Mouse (Mus musculus): ENCODE measurements around the gene Rwdd1. TPM values are rescaled to one million over a fixed set of nuclear protein-coding genes. Genes with fewer than 3 reads are reported as not detected.

Gene Rwdd1
- total RNA-seq, 2 experiments from 2014 or later: 169 to 183 TPM

Other genes with a start within 250 kb of the Rwdd1 start
- gene Sult3a2, start 232.9 kb downstream of the Rwdd1 start, total RNA-seq (2014; fragmentation: Nextera tagmentation): not detected in 2 replicates
- not detected in 2 replicates for gene Sult3a2, start 232.9 kb downstream of the Rwdd1 start, total RNA-seq (2017)
- not detected in 2 replicates for gene Sult3a1, start 161.9 kb downstream of the Rwdd1 start, total RNA-seq (2014; fragmentation: Nextera tagmentation)
- gene Sult3a1, start 161.9 kb downstream of the Rwdd1 start, total RNA-seq (2017): not detected in 2 replicates
- not detected in 2 replicates for gene Rsph4a, start 114.5 kb downstream of the Rwdd1 start, total RNA-seq (2014; fragmentation: Nextera tagmentation)
- gene Rsph4a, start 114.5 kb downstream of the Rwdd1 start, total RNA-seq (2017): not detected in 2 replicates
- gene Zup1, start 68.4 kb downstream of the Rwdd1 start, total RNA-seq (2014; fragmentation: Nextera tagmentation): 43.0 and 45.3 TPM in 2 replicates
- gene Zup1, start 68.4 kb downstream of the Rwdd1 start, total RNA-seq (2017): 28.9 and 43.7 TPM in 2 replicates
- not detected in 2 replicates for gene Trappc3l, start 18.0 kb upstream of the Rwdd1 start, total RNA-seq (2014; fragmentation: Nextera tagmentation)
- not detected in 2 replicates for gene Trappc3l, start 18.0 kb upstream of the Rwdd1 start, total RNA-seq (2017)
- not detected in 2 replicates for gene Calhm4, start 24.7 kb upstream of the Rwdd1 start, total RNA-seq (2014; fragmentation: Nextera tagmentation)
- not detected in 2 replicates for gene Calhm4, start 24.7 kb upstream of the Rwdd1 start, total RNA-seq (2017)
- gene Calhm5, start 76.9 kb upstream of the Rwdd1 start, total RNA-seq (2014; fragmentation: Nextera tagmentation): not detected in 2 replicates
- gene Calhm5, start 76.9 kb upstream of the Rwdd1 start, total RNA-seq (2017): not detected in 2 replicates
- 0.79 and 0.94 TPM in 2 replicates for gene Calhm6, start 108.4 kb upstream of the Rwdd1 start, total RNA-seq (2014; fragmentation: Nextera tagmentation)
- 4.5 TPM in 1 of 2 replicates, not detected in the other for gene Calhm6, start 108.4 kb upstream of the Rwdd1 start, total RNA-seq (2017)
- gene Dse, start 188.1 kb upstream of the Rwdd1 start, total RNA-seq (2014; fragmentation: Nextera tagmentation): 2.4 TPM in 1 of 2 replicates, not detected in the other
- 3.9 TPM in 1 of 2 replicates, not detected in the other for gene Dse, start 188.1 kb upstream of the Rwdd1 start, total RNA-seq (2017)